Mouse (Mus musculus): ENCODE results near the gene Slc39a5. TPM values are rescaled to one million over a fixed set of nuclear protein-coding genes. Genes with fewer than 3 reads are reported as not detected.

The Slc39a5 gene
- polyA plus RNA-seq, 1 experiment from 2014 or later = 0.44 TPM

DNA sequence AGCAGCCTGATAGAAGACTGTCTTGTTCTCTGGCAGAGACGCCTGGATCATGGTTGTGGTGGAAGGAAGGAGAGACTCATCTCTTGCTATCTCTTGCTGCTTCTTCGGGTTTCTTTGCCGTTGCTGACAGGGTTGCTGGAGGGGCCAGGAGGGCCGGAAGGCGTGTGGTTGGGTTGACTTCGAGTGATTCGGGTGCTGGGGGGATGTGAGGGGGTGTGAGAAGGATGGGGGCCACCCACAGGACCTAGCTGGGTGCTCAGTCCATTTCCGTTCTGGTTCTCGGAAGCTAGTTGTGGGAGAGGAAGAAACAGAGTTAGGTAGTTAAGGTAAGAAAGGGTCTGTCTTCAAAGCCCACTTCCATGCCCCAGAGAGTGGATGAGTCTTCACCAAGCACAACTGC, 609 bp upstream of the Slc39a5 start:
- 84% methylated on average over 9 of the region's 9 CpGs for WGBS
- Histone ChIP-seq H3K4me2 (ENCODE audit: low read depth, low read length) (no peak overlapping the region), H3K9me3 (ENCODE audit: control insufficient read depth, low read length) (no peaks in the 10 kb centered on the region)

DNA sequence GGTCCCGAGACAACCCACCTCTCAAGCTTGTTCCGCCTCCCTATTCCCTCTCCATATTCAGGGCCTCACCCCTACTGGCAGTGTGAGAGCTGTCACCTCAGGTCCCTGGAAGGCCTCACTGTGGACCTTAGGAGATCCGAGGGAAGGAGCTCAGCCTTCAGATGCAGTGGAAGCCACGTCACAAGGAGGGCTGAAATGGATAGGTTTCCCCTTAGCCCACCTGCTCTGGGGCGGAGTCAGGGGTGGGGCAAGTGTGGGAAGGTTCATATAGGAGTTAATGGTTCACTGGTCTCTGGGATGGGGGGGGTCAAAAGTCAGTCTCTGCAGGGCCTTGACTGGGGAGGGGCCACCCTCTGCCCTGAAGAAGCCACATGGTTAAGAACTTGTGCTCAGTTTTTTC, 691 bp downstream of the Slc39a5 start:
- Histone ChIP-seq H3K4me3 (ENCODE audit: low read depth, low read length) (no peak overlapping the region), H3K9me3 (ENCODE audit: control insufficient read depth, low read length) (no peaks in the 10 kb centered on the region), H3K27me3 (ENCODE audit: control insufficient read depth, insufficient read depth, low read length) (no peaks in the 10 kb centered on the region), H3K27ac (ENCODE audit: low read depth, low read length) (no peak overlapping the region), H3K9ac (replicated peaks; ENCODE audit: low read depth, low read length) (no peak overlapping the region), H3K4me2 (ENCODE audit: low read depth, low read length) (no peak overlapping the region), H3K36me3 (ENCODE audit: control insufficient read depth, insufficient read depth, low read length) (0 out of 2 replicates have a peak, but pooled peaks cover under 1% of the 10 kb centered on the region), H3K4me1 (ENCODE audit: control insufficient read depth, insufficient read depth, low read length) (no peaks in the 10 kb centered on the region; the same call in 1 of the 2 replicates)
- WGBS = 28% methylated on average over 5 of the region's 5 CpGs
- no peak for ATAC-seq (ENCODE audit: low read depth)

More for the DNA sequence above, 609 bp upstream of the Slc39a5 start:
- Histone ChIP-seq H3K27ac (ENCODE audit: low read depth, low read length) (no peak overlapping the region), H3K4me3 (ENCODE audit: low read depth, low read length) (no peak overlapping the region), H3K4me1 (ENCODE audit: control insufficient read depth, insufficient read depth, low read length) (no peaks in the 10 kb centered on the region; the same call in 1 of the 2 replicates), H3K9ac (replicated peaks; ENCODE audit: low read depth, low read length) (no peak overlapping the region), H3K36me3 (ENCODE audit: control insufficient read depth, insufficient read depth, low read length) (peaks cover 5% of the 10 kb centered on the region; the same call in 1 of the 2 replicates), H3K27me3 (ENCODE audit: control insufficient read depth, insufficient read depth, low read length) (no peaks in the 10 kb centered on the region)
- ATAC-seq (ENCODE audit: low read depth) = no peak

DNA sequence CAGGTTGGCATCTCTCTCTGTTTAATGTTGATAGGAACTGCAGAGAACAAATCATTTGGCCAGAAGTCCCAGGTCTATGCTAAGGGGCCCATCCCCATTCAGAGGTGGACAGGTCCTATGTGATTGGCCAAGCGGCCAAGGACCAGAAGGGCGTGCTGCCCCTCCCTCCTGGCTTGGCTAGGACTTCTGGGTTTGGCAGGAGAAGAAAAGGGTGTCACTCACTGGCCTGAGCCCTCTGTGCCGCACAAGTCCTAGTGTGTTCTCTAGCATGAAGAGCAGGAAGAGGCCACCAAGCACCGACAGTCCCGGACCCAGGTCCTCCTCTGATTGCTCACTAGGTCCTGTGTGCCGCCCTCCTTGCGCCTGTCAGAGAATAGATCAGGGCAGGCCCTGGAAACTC, 3.6 kb downstream of the Slc39a5 start:
- no peaks in the 10 kb centered on the region for H3K9me3 ChIP-seq (ENCODE audit: control insufficient read depth, low read length)
- no peak for ATAC-seq (ENCODE audit: low read depth)

DNA sequence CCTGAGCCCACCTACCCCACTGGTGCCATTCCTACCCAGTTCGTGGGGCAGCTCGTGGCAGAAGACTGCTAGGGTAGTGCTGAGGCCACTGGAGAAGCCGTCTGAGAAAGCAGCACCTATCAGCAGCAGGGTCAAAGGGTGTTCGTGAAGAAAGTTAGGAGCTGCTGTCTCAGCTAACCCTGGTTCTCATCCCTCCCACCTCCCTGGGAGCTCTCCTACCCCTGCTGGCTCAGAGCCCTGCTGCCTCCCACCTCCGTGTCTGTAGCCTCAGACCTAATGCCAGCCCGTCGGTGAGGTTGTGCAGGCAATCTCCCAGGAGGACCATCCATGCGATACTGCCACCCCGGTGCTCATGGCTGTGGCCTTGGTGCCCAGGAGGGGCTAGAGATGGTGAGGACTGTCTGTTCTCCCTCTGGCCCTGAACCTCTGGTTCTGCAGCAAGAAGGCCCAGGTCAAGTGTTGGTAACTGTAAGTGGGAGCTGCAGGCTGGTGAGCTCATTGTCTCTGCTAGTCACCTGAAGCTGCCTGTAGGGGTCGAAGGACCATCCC, 4.2 kb downstream of the Slc39a5 start:
- H3K9me3 ChIP-seq (ENCODE audit: control insufficient read depth, low read length) = no peaks in the 10 kb centered on the region
- H3K9ac ChIP-seq (replicated peaks; ENCODE audit: low read depth, low read length) = no peak overlapping the region
- no peaks in the 10 kb centered on the region for H3K27me3 ChIP-seq (ENCODE audit: control insufficient read depth, insufficient read depth, low read length)
- no peak overlapping the region for H3K4me2 ChIP-seq (ENCODE audit: low read depth, low read length)
- H3K4me1 ChIP-seq (ENCODE audit: control insufficient read depth, insufficient read depth, low read length) = no peaks in the 10 kb centered on the region; the same call in 1 of the 2 replicates
- peaks cover 22% of the 10 kb centered on the region; the same call in 1 of the 2 replicates for H3K36me3 ChIP-seq (ENCODE audit: control insufficient read depth, insufficient read depth, low read length)
- 63% methylated on average over 10 of the region's 10 CpGs for WGBS
- H3K27ac ChIP-seq (ENCODE audit: low read depth, low read length) = no peak overlapping the region
- no peak overlapping the region for H3K4me3 ChIP-seq (ENCODE audit: low read depth, low read length)
- ATAC-seq (ENCODE audit: low read depth) = no peak

More for the DNA sequence above, 3.6 kb downstream of the Slc39a5 start:
- Histone ChIP-seq H3K27ac (ENCODE audit: low read depth, low read length) (no peak overlapping the region), H3K9ac (replicated peaks; ENCODE audit: low read depth, low read length) (no peak overlapping the region), H3K27me3 (ENCODE audit: control insufficient read depth, insufficient read depth, low read length) (no peaks in the 10 kb centered on the region), H3K4me3 (ENCODE audit: low read depth, low read length) (no peak overlapping the region), H3K4me1 (ENCODE audit: control insufficient read depth, insufficient read depth, low read length) (no peaks in the 10 kb centered on the region; the same call in 1 of the 2 replicates), H3K4me2 (ENCODE audit: low read depth, low read length) (no peak overlapping the region), H3K36me3 (ENCODE audit: control insufficient read depth, insufficient read depth, low read length) (peaks cover 17% of the 10 kb centered on the region; the same call in 1 of the 2 replicates)
- WGBS = 78% methylated on average over 7 of the region's 7 CpGs

DNA sequence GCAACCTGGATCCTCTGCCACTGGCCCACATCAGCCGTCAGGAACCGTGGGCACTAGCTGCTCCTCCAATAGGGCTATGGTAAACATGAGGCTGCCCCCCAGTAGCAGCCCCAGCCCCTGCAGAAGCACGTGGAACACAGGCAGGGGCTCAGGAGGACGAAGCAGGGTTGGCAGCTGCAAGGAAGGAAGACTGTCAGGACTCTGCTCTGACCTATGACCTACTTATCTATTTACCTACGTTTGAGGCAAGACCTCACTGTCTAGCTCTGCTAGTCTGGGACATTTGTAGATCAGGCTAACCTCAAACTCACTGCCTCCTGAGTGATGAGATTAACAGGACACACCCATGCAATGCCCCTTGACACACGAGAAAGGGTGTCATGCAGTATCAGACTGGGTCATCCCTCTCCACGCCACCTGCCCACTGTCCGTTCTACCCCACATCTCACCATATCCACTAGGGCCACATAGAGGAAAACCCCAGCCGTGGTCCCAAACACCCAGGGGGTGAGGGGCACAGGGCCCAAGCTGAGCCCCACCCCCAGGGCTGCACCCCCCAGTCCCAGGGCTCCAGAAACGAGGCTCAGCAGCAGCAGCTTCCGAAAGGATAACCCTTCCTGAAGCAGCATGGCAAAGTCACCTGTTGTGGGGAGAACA, 4.9 kb downstream of the Slc39a5 start:
- H3K27me3 ChIP-seq (ENCODE audit: control insufficient read depth, insufficient read depth, low read length) = no peaks in the 10 kb centered on the region
- no peak for ATAC-seq (ENCODE audit: low read depth)
- H3K27ac ChIP-seq (ENCODE audit: low read depth, low read length) = no peak overlapping the region
- WGBS = 74% methylated on average over 11 of the region's 11 CpGs
- H3K9ac ChIP-seq (replicated peaks; ENCODE audit: low read depth, low read length) = no peak overlapping the region
- peaks cover 27% of the 10 kb centered on the region; the same call in 1 of the 2 replicates for H3K36me3 ChIP-seq (ENCODE audit: control insufficient read depth, insufficient read depth, low read length)
- no peak overlapping the region for H3K4me3 ChIP-seq (ENCODE audit: low read depth, low read length)
- H3K4me2 ChIP-seq (ENCODE audit: low read depth, low read length) = no peak overlapping the region
- no peaks in the 10 kb centered on the region for H3K9me3 ChIP-seq (ENCODE audit: control insufficient read depth, low read length)
- H3K4me1 ChIP-seq (ENCODE audit: control insufficient read depth, insufficient read depth, low read length) = no peaks in the 10 kb centered on the region; the same call in 1 of the 2 replicates

DNA sequence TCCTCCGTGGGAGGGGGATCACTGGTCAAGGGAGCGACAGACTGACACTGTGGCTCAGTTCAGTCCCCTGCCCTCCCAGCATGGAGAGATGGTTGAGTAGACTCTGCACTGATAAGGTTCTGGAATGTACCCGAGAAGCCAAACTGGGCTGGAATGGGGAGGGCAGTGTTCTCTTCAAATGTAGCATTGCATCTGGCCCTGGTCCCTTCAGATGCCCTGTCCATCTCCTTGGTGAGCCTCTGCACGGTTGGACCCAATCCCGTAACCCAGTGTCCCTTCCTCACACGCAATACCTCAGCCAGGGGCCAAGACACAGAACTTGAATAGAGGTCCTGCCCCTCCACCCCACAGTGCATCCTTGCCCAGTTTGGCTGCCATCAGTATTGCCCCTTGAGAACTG, 9.2 kb downstream of the Slc39a5 start:
- 88% methylated on average over 6 of the region's 6 CpGs for WGBS
- no peaks in the 10 kb centered on the region for H3K27me3 ChIP-seq (ENCODE audit: control insufficient read depth, insufficient read depth, low read length)
- peaks cover 68% of the 10 kb centered on the region for H3K36me3 ChIP-seq (ENCODE audit: control insufficient read depth, insufficient read depth, low read length)
- no peaks in the 10 kb centered on the region for H3K4me1 ChIP-seq (ENCODE audit: control insufficient read depth, insufficient read depth, low read length)
- no peak overlapping the region for H3K4me2 ChIP-seq (ENCODE audit: low read depth, low read length)
- H3K4me3 ChIP-seq (ENCODE audit: low read depth, low read length) = no peak overlapping the region
- no peaks in the 10 kb centered on the region for H3K9me3 ChIP-seq (ENCODE audit: control insufficient read depth, low read length)
- ATAC-seq (ENCODE audit: low read depth) = no peak
- H3K9ac ChIP-seq (replicated peaks; ENCODE audit: low read depth, low read length) = no peak overlapping the region
- H3K27ac ChIP-seq (ENCODE audit: low read depth, low read length) = no peak overlapping the region

DNA sequence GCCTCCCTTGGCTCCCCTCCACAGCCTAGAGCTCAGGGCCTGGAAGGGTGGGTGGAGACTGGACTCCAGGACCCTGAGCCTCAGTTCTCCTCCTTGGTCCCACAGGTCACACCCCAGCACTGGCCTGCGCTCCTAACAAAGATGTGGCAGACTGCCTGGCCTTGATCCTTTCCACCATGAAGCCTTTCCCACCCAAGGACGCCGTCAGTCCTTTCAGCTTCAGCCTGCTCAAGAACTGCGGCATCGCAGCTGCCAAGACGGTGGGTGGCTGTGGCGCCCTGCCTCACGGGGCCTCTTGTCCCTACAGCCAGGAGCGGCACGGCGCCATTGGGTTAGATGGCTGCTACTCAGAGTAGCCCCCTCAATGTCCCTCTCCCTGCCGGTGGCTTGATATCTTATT, 10.7 kb downstream of the Slc39a5 start:
- H3K27me3 ChIP-seq (ENCODE audit: control insufficient read depth, insufficient read depth, low read length) = no peaks in the 10 kb centered on the region
- H3K36me3 ChIP-seq (ENCODE audit: control insufficient read depth, insufficient read depth, low read length) = peaks cover 82% of the 10 kb centered on the region
- H3K4me2 ChIP-seq (ENCODE audit: low read depth, low read length) = no peak overlapping the region
- no peak overlapping the region for H3K9ac ChIP-seq (replicated peaks; ENCODE audit: low read depth, low read length)
- H3K9me3 ChIP-seq (ENCODE audit: control insufficient read depth, low read length) = no peaks in the 10 kb centered on the region
- no peaks in the 10 kb centered on the region for H3K4me1 ChIP-seq (ENCODE audit: control insufficient read depth, insufficient read depth, low read length)
- ATAC-seq (ENCODE audit: low read depth) = no peak
- H3K4me3 ChIP-seq (ENCODE audit: low read depth, low read length) = no peak overlapping the region
- H3K27ac ChIP-seq (ENCODE audit: low read depth, low read length) = no peak overlapping the region
- 94% methylated on average over 12 of the region's 12 CpGs for WGBS

DNA sequence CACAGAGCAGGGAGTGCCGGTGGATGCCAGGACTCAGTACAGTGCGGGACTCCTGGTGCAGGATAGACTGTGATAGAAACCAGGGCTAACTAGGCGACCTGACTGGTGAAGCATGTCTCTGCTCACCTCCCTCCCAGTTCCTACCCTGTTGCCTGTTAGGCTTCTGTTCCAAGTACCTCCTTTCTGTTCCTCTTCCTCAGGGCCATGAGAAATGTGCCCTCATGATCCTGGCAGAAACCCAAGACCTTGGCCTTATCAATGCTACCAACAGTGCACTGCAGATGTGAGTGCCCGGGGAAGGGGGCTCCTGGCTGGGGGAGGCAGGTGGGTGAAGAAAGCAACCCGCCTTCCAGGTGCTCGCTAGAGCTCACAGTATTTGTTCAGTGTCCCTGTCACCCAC, 11.5 kb downstream of the Slc39a5 start:
- H3K4me1 ChIP-seq (ENCODE audit: control insufficient read depth, insufficient read depth, low read length) = no peaks in the 10 kb centered on the region
- H3K27me3 ChIP-seq (ENCODE audit: control insufficient read depth, insufficient read depth, low read length) = no peaks in the 10 kb centered on the region
- ATAC-seq (ENCODE audit: low read depth) = no peak
- no peak overlapping the region for H3K9ac ChIP-seq (replicated peaks; ENCODE audit: low read depth, low read length)
- H3K4me2 ChIP-seq (ENCODE audit: low read depth, low read length) = no peak overlapping the region
- 88% methylated on average over 6 of the region's 6 CpGs for whole genome bisulfite sequencing
- no peaks in the 10 kb centered on the region for H3K9me3 ChIP-seq (ENCODE audit: control insufficient read depth, low read length)
- H3K4me3 ChIP-seq (ENCODE audit: low read depth, low read length) = no peak overlapping the region
- no peak overlapping the region for H3K27ac ChIP-seq (ENCODE audit: low read depth, low read length)
- H3K36me3 ChIP-seq (ENCODE audit: control insufficient read depth, insufficient read depth, low read length) = peaks cover 82% of the 10 kb centered on the region

DNA sequence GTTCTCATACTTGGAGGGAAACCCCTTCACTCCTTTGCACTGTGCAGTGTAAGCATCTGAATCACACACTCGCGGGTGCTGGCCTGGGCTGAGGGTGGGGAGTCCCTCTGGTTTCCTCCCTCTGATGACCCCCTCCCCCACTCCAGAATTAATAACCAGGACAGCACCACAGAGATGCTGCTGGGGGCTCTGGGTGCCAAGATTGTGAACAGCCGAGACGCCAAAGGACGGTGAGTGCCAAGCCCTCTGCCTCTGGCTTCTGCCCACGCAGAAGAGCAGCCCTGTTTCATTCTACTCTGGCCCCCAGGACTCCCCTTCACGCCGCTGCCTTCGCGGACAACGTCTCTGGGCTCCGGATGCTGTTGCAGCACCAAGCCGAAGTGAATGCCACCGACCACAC, 12.1 kb downstream of the Slc39a5 start:
- Histone ChIP-seq H3K4me1 (ENCODE audit: control insufficient read depth, insufficient read depth, low read length) (no peaks in the 10 kb centered on the region), H3K9ac (replicated peaks; ENCODE audit: low read depth, low read length) (no peak overlapping the region), H3K36me3 (ENCODE audit: control insufficient read depth, insufficient read depth, low read length) (peaks cover 83% of the 10 kb centered on the region), H3K4me2 (ENCODE audit: low read depth, low read length) (no peak overlapping the region), H3K27me3 (ENCODE audit: control insufficient read depth, insufficient read depth, low read length) (no peaks in the 10 kb centered on the region), H3K27ac (ENCODE audit: low read depth, low read length) (no peak overlapping the region), H3K4me3 (ENCODE audit: low read depth, low read length) (no peak overlapping the region), H3K9me3 (ENCODE audit: control insufficient read depth, low read length) (no peaks in the 10 kb centered on the region)
- WGBS = 93% methylated on average over 14 of the region's 14 CpGs
- ATAC-seq (ENCODE audit: low read depth) = no peak

Measured in neural tube, embryonic 14.5 days (tissue).